In genomic region chr4:135317966-135318365, GRCm38 (mm10) we compare ENCODE assay signal across 9 mouse cellular contexts. TPM values are rescaled to one million over a fixed set of nuclear protein-coding genes. Genes with fewer than 3 reads are reported as not detected.
DNase-seq lines count a peak whose midpoint lies in the region; ATAC-seq and TF ChIP-seq lines count a peak whose summit lies in the region.
"Had no signal": no experiment of that assay in that cellular context is flagged by ENCODE, and none has a peak within 500 bp of the region (broad histone marks: within the 10 kb centered on the region; RNA-seq: fewer than 3 reads in every experiment).

No protein-coding gene starts in this region.

- H3ac ChIP-seq in myocyte (ENCODE audit: control insufficient read depth, insufficient read length) = no peak overlapping the region

- no peak overlapping the region for H3K4me3 ChIP-seq in liver, adult 2 months (ENCODE audit: insufficient read depth, low read depth, low read length)
- no peak overlapping the region for H3K4me3 ChIP-seq in myocyte
- H3K4me3 ChIP-seq: heart, embryonic 13.5 days had no signal

- peaks cover 36% of the 10 kb centered on the region for H3K36me3 ChIP-seq in liver, adult 2 months (ENCODE audit: control insufficient read depth, insufficient read depth, low read length)
- peaks cover 53% of the 10 kb centered on the region for H3K36me3 ChIP-seq in myocyte (ENCODE audit: control insufficient read depth, insufficient read depth)
- H3K36me3 ChIP-seq in splenic B cell, adult 2 months (ENCODE audit: control insufficient read depth, insufficient read depth, low read length, poor library complexity, severe bottlenecking) = peaks cover 12% of the 10 kb centered on the region; the same call in 1 of the 2 replicates

- no peak overlapping the region for H3K27ac ChIP-seq in liver, adult 2 months (replicated peaks; ENCODE audit: insufficient read depth, low read depth, low read length)
- H3K27ac ChIP-seq: heart, embryonic 13.5 days had no signal

- no peaks in the 10 kb centered on the region for H3K27me3 ChIP-seq in liver, adult 2 months (ENCODE audit: control insufficient read depth, insufficient read depth, low read length)
- no peaks in the 10 kb centered on the region for H3K27me3 ChIP-seq in myocyte (ENCODE audit: control insufficient read depth, insufficient read depth, insufficient read length)
- no peaks in the 10 kb centered on the region for H3K27me3 ChIP-seq in splenic B cell, adult 2 months (ENCODE audit: control insufficient read depth, insufficient read depth, low read length, poor library complexity, severe bottlenecking)
- H3K27me3 ChIP-seq: heart, embryonic 13.5 days had no signal

- 7% methylated on average over 2 of the region's 2 CpGs for WGBS in liver, adult 2 months

- DNase-seq in A20 (ENCODE audit: low read depth, low spot score) = peak; percentile 74
- DNase-seq in adrenal gland, adult 18-20 months (ENCODE audit: low spot score in 2 of 2) = peak; percentile 67 to 69
- peak; percentile 63 for DNase-seq in embryo, embryonic 11.5 days (ENCODE audit: low read depth, low spot score)
- peak; percentile 80 for DNase-seq in kidney, adult 9 months
- DNase-seq in liver, adult 2 months (ENCODE audit: extremely low read depth, low read depth, low spot score) = peak; percentile 63
- peak; percentile 89 for DNase-seq in splenic B cell, adult 2 months (ENCODE audit: low read depth, low spot score)

- no peak overlapping the region for H3K4me2 ChIP-seq in myocyte (ENCODE audit: low read depth)
- H3K4me2 ChIP-seq: heart, embryonic 13.5 days had no signal

- TF ChIP-seq POLR2A in liver, adult 2 months (IDR thresholded peaks at IDR 0.05; ENCODE audit: extremely low read depth, insufficient read depth, low read length) = no peak
- TF ChIP-seq POLR2A in myocyte (IDR thresholded peaks at IDR 0.05; ENCODE audit: insufficient read length, low read depth) = no peak

- no peaks in the 10 kb centered on the region for H3K79me2 ChIP-seq in liver, adult 2 months (ENCODE audit: control insufficient read depth, insufficient read depth, low read length)
- H3K79me2 ChIP-seq in myocyte (ENCODE audit: control insufficient read depth, insufficient read depth) = no peaks in the 10 kb centered on the region

- H3K9ac ChIP-seq in liver, adult 2 months (ENCODE audit: low read depth, low read length) = no peak overlapping the region
- H3K9ac ChIP-seq: heart, embryonic 13.5 days had no signal

- peaks cover 16% of the 10 kb centered on the region for H3K4me1 ChIP-seq in liver, adult 2 months (ENCODE audit: control insufficient read depth, insufficient read depth, low read length)

- peak; percentile 97 for TF ChIP-seq CTCF in liver, adult 2 months (IDR thresholded peaks at IDR 0.05; ENCODE audit: low read depth, low read length)

- peak; percentile 33 for ATAC-seq in granulocyte monocyte progenitor cell, adult 5-6 weeks (replicated peaks; ENCODE audit: poor library complexity, severe bottlenecking)

TF ChIP-seq in myocyte, 11 proteins besides CTCF, POLR2A, EP300 and RAD21:
- TF ChIP-seq E2F4 (IDR thresholded peaks at IDR 0.05; ENCODE audit: insufficient read depth) (no peak), REST (IDR thresholded peaks at IDR 0.05; ENCODE audit: insufficient read depth, insufficient read length) (no peak), POLR2AphosphoS2 (IDR thresholded peaks at IDR 0.05; ENCODE audit: insufficient read length, low read depth) (peak; percentile 32), MYOG (IDR thresholded peaks at IDR 0.05; ENCODE audit: control insufficient read depth in 1 of 3, insufficient read depth in 1 of 3, insufficient read length in 2 of 3, low read depth in 2 of 3) (peak in 1 of 3 experiments; percentile 38), MYOD1 (IDR thresholded peaks at IDR 0.05; ENCODE audit: control insufficient read depth in 1 of 3, insufficient read length in 2 of 3, low read depth in 2 of 3) (peak in 1 of 3 experiments; percentile 29), USF1 (IDR thresholded peaks at IDR 0.05; ENCODE audit: low read depth) (no peak), TCF12 (IDR thresholded peaks at IDR 0.05; ENCODE audit: insufficient read depth, poor library complexity, severe bottlenecking) (no peak), TCF3 (IDR thresholded peaks at IDR 0.05; ENCODE audit: insufficient read length, low read depth) (no peak), MAX (IDR thresholded peaks at IDR 0.05; ENCODE audit: low read depth) (no peak), SRF (IDR thresholded peaks at IDR 0.05; ENCODE audit: control insufficient read depth, insufficient read length, low read depth) (no peak), CEBPB (IDR thresholded peaks at IDR 0.05; ENCODE audit: insufficient read depth, poor library complexity, severe bottlenecking) (no peak)
TF ChIP-seq in myocyte: peak in this region for 3.

RNA-seq across cellular contexts. Expression of gene Srrm1, which starts 35.2 kb away (rescaled TPM):
- 100 to 1,000 TPM in 1 of 2 experiments, 10 to 100 TPM in 1; 99.3 to 114 TPM for total RNA-seq in adrenal gland, adult 18-20 months (2021)
- total RNA-seq in granulocyte monocyte progenitor cell, adult 5-6 weeks (2014; fragmentation: Nextera tagmentation) = 232 and 260 TPM in 2 replicates
- total RNA-seq in granulocyte monocyte progenitor cell, adult 5-6 weeks (2017) = 84.9 and 94.7 TPM in 2 replicates
- total RNA-seq in liver, adult 2 months (2014; rRNA removed) = 15.0 and 18.8 TPM in 2 replicates
- 8.2 and 8.9 TPM in 2 replicates for polyA plus RNA-seq in liver, adult 2 months (2012; rRNA removed)
- polyA plus RNA-seq in myocyte (2012; fragmentation: generic; extraction: Trizol) = 41.3 TPM

RNA-seq across cellular contexts. Expression of gene Clic4, which starts 45.4 kb away (rescaled TPM):
- 100 to 1,000 TPM in 1 of 2 experiments, 10 to 100 TPM in 1; 74.4 to 136 TPM for total RNA-seq in adrenal gland, adult 18-20 months (2021)
- total RNA-seq in granulocyte monocyte progenitor cell, adult 5-6 weeks (2014; fragmentation: Nextera tagmentation) = 22.3 and 25.8 TPM in 2 replicates
- 28.2 and 28.9 TPM in 2 replicates for total RNA-seq in granulocyte monocyte progenitor cell, adult 5-6 weeks (2017)
- total RNA-seq in liver, adult 2 months (2014; rRNA removed) = 23.0 and 27.7 TPM in 2 replicates
- 23.4 and 30.8 TPM in 2 replicates for polyA plus RNA-seq in liver, adult 2 months (2012; rRNA removed)
- polyA plus RNA-seq in myocyte (2012; fragmentation: generic; extraction: Trizol) = 250 TPM
